In genomic region chr3:130181591-130181980, GRCm38 (mm10) we compare ENCODE assay signal across 9 mouse cellular contexts. TPM values are rescaled to one million over a fixed set of nuclear protein-coding genes. Genes with fewer than 3 reads are reported as not detected.
DNase-seq lines count a peak whose midpoint lies in the region; ATAC-seq lines count a peak whose summit lies in the region.
"Had no signal": no experiment of that assay in that cellular context is flagged by ENCODE, and none has a peak within 500 bp of the region (broad histone marks: within the 10 kb centered on the region; RNA-seq: fewer than 3 reads in every experiment).

No protein-coding gene starts in this region.

- H3K27ac ChIP-seq in liver, embryonic 11.5 days (ENCODE audit: low read depth, low read length): no peak overlapping the region
- H3K27ac ChIP-seq in forebrain, embryonic 11.5 days (ENCODE audit: low read depth, low read length): no peak overlapping the region
- peak overlapping the region; percentile 86 for H3K27ac ChIP-seq in limb, embryonic 10.5 days
- H3K27ac ChIP-seq in neural tube, embryonic 14.5 days (ENCODE audit: low read depth, low read length): no peak overlapping the region

- peaks cover 15% of the 10 kb centered on the region for H3K27me3 ChIP-seq in liver, embryonic 11.5 days (replicated peaks; ENCODE audit: control insufficient read depth, insufficient read depth, low read length)
- H3K27me3 ChIP-seq in forebrain, embryonic 11.5 days (ENCODE audit: control insufficient read depth, insufficient read depth, low read length): peaks cover 3% of the 10 kb centered on the region
- peaks cover 11% of the 10 kb centered on the region for H3K27me3 ChIP-seq in limb, embryonic 10.5 days (ENCODE audit: low read depth, poor library complexity, severe bottlenecking)
- H3K27me3 ChIP-seq in neural tube, embryonic 14.5 days (ENCODE audit: control insufficient read depth, insufficient read depth, low read length): 0 out of 2 replicates have a peak, but pooled peaks cover 5% of the 10 kb centered on the region

- WGBS in liver, embryonic 11.5 days: 17% methylated on average over 8 of the region's 8 CpGs
- WGBS in forebrain, embryonic 11.5 days: 26% methylated on average over 8 of the region's 8 CpGs
- WGBS in limb, embryonic 10.5 days: 19% methylated on average over 8 of the region's 8 CpGs
- 24% methylated on average over 8 of the region's 8 CpGs for WGBS in neural tube, embryonic 14.5 days

- peak overlapping the region; percentile 41; the same call in 1 of the 2 replicates for H3K9ac ChIP-seq in liver, embryonic 11.5 days (ENCODE audit: low read depth, low read length)
- H3K9ac ChIP-seq in forebrain, embryonic 11.5 days (ENCODE audit: low read length): peak overlapping the region; percentile 51
- no peak overlapping the region for H3K9ac ChIP-seq in neural tube, embryonic 14.5 days (replicated peaks; ENCODE audit: low read depth, low read length)

- no peaks in the 10 kb centered on the region for H3K36me3 ChIP-seq in liver, embryonic 11.5 days (ENCODE audit: control insufficient read depth, insufficient read depth, low read length)
- H3K36me3 ChIP-seq in forebrain, embryonic 11.5 days (ENCODE audit: control insufficient read depth, insufficient read depth, low read length): no peaks in the 10 kb centered on the region
- no peaks in the 10 kb centered on the region for H3K36me3 ChIP-seq in limb, embryonic 10.5 days
- H3K36me3 ChIP-seq in neural tube, embryonic 14.5 days (ENCODE audit: control insufficient read depth, insufficient read depth, low read length): no peaks in the 10 kb centered on the region

- H3K4me2 ChIP-seq in liver, embryonic 11.5 days: peak overlapping the region; percentile 96
- H3K4me2 ChIP-seq in forebrain, embryonic 11.5 days (ENCODE audit: low read depth, low read length, severe bottlenecking): peak overlapping the region; percentile 91
- peak overlapping the region; percentile 100 for H3K4me2 ChIP-seq in neural tube, embryonic 14.5 days (ENCODE audit: low read depth, low read length)

- no peak for ATAC-seq in liver, embryonic 11.5 days (replicated peaks; ENCODE audit: low FRiP score)
- ATAC-seq in forebrain, embryonic 11.5 days (replicated peaks; ENCODE audit: low FRiP score): no peak
- no peak for ATAC-seq in neural tube, embryonic 14.5 days (ENCODE audit: low read depth)
- no peak for ATAC-seq in activated CD4-positive, CD25-positive, alpha-beta regulatory T cell, adult 4 months

- peak overlapping the region; percentile 56 for H3K4me3 ChIP-seq in liver, embryonic 11.5 days (ENCODE audit: low read depth, low read length)
- H3K4me3 ChIP-seq in forebrain, embryonic 11.5 days (ENCODE audit: low read depth, low read length): peak overlapping the region; percentile 37
- peak overlapping the region; percentile 71 for H3K4me3 ChIP-seq in limb, embryonic 10.5 days
- H3K4me3 ChIP-seq in neural tube, embryonic 14.5 days (ENCODE audit: low read depth, low read length): peak overlapping the region; percentile 54

- H3K9me3 ChIP-seq in liver, embryonic 11.5 days (ENCODE audit: control insufficient read depth, low read length): no peaks in the 10 kb centered on the region
- H3K9me3 ChIP-seq in forebrain, embryonic 11.5 days (ENCODE audit: control insufficient read depth, low read length): no peaks in the 10 kb centered on the region
- H3K9me3 ChIP-seq in limb, embryonic 10.5 days (replicated peaks): no peaks in the 10 kb centered on the region
- H3K9me3 ChIP-seq in neural tube, embryonic 14.5 days (ENCODE audit: control insufficient read depth, low read length): no peaks in the 10 kb centered on the region

- H3K4me1 ChIP-seq in liver, embryonic 11.5 days (replicated peaks; ENCODE audit: control insufficient read depth, insufficient read depth, low read length): peaks cover 2% of the 10 kb centered on the region; the same call in 1 of the 2 replicates
- H3K4me1 ChIP-seq in forebrain, embryonic 11.5 days (replicated peaks; ENCODE audit: control insufficient read depth, insufficient read depth, low read length): peaks cover 3% of the 10 kb centered on the region; the same call in 1 of the 2 replicates
- peaks cover 45% of the 10 kb centered on the region for H3K4me1 ChIP-seq in limb, embryonic 10.5 days
- no peaks in the 10 kb centered on the region for H3K4me1 ChIP-seq in neural tube, embryonic 14.5 days (ENCODE audit: control insufficient read depth, insufficient read depth, low read length)

- DNase-seq in liver, embryonic 11.5 days (ENCODE audit: low spot score): no peak
- DNase-seq in liver: no peak
- DNase-seq in forebrain, embryonic 11.5 days (ENCODE audit: low spot score): no peak
- no peak for DNase-seq in limb, embryonic 10.5 days (ENCODE audit: low spot score)
- no peak for DNase-seq in B cell, adult 2 months
- no peak for DNase-seq in cerebellum, postnatal 10 days
- DNase-seq: cerebellum, adult 18-20 months had no signal

RNA-seq across cellular contexts. Expression of gene Col25a1, which starts 50.3 kb away (rescaled TPM):
- polyA plus RNA-seq in liver, embryonic 11.5 days (2014; fragmentation: Nextera tagmentation; extraction: Ambion mirVana): 5.9 and 6.3 TPM in 2 replicates
- polyA plus RNA-seq in forebrain, embryonic 11.5 days (2014; fragmentation: Nextera tagmentation; extraction: Ambion mirVana): 2.1 and 2.4 TPM in 2 replicates
- 11.5 and 18.3 TPM in 2 replicates for polyA plus RNA-seq in limb, embryonic 10.5 days (2016; fragmentation: Nextera tagmentation; extraction: Ambion mirVana)
- 9.3 and 10.5 TPM in 2 replicates for polyA plus RNA-seq in neural tube, embryonic 14.5 days (2014; fragmentation: Nextera tagmentation; extraction: Ambion mirVana)
- under 1 TPM in 1 of 2 experiments, not detected in 1; 0.30 TPM for polyA plus RNA-seq in activated CD4-positive, CD25-positive, alpha-beta regulatory T cell, adult 4 months (2017; shearing (Covaris generic))
